Mouse (Mus musculus): ENCODE results near the gene Aoc3. TPM values are rescaled to one million over a fixed set of nuclear protein-coding genes. Genes with fewer than 3 reads are reported as not detected.

Aoc3 gene
- 1.2 TPM for total RNA-seq (2023)

GRCm38 (mm10) chr11:101330371-101330924, at the start of gene Aoc3:
Gene Aoc3, plus strand, starts transcription at chr11:101330605.

GRCm38 (mm10) chr11:101302004-101302798, 28.2 kb upstream of the Aoc3 start, which contains the start of gene Becn1:
Gene Becn1, minus strand, starts transcription at chr11:101302286.

DNA sequence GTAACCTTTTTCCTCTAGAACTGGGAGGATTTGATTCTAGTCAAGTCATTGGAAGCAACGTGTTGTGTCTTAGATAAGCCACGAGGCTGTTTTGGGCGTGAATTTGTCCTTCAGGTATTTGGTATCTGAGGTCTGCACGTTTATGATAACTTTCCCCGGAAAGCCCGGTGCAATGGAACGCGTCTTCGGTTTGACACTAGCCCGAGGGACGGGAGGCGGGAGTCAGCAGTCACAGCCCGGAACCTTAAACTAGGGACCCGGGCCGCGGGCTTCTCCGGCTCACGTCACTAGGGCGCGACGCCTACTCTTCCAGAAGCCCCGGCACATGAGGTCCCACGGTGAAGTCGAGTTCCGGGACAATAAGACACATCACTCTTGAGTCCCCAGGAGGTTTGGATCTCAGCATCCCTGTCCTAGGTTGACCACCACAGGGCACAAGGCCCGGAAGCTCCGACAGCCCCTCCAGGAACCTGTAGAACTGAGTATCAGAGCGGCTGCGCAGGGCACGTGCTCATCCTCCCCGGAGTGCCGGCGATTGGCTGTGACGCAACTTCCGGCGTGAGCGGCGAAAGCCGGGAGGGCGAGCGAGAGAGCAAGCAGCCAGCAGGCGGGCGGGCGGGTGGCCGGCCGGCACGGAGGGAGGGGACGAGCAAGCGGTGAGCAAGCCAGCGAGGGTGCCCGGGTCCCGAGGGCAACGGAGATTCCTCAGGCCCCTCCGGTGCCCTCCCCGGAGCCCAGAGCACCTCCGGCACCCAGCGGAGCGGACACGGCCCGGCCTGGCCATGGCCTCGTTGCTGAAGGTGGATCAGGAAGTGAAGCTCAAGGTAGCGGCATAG, 14.5 kb upstream of the Aoc3 start, which contains the start of gene Psme3:
TSS of gene Psme3 (plus strand) at position 549 of the 836 bp plus-strand sequence.

GRCm38 (mm10) chr11:101324763-101325162, 5.6 kb upstream of the Aoc3 start, which contains the start of gene Aoc2:
Gene Aoc2, plus strand, starts transcription at chr11:101325063.

DNA sequence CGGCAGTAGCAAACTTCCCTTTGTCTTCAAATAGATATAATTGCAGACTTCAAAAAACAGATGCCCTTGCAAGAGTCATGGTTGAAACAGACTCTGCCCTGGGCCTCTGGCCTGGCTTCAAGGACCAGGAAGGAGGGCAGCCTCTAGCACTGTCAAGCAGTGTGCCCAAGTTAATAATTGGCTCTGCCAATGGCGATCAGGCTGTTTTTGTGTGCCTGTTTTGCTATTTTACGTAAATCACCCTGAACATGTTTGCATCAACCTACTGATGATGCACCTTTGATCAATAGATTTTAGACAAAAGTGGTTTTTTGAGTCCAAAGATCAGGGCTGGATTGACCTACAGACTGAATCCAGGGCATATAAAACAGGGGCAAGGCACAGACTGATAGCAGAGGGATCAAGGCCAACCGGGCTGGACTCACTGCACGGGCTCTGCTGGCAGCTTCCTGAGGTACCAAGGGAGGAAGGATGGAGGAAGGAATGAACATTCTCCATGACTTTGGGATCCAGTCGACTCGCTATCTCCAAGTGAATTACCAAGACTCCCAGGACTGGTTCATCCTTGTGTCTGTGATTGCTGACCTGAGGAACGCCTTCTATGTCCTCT, 37.0 kb downstream of the Aoc3 start, which contains the start of gene G6pc:
TSS of gene G6pc (plus strand) at position 236 of the 610 bp plus-strand sequence.

Other genes with a start within 250 kb of the Aoc3 start
- gene Coasy, start 248.0 kb upstream of the Aoc3 start, total RNA-seq (2023): 12.5 TPM
- 43.0 TPM for gene Mlx, start 243.3 kb upstream of the Aoc3 start, total RNA-seq (2023)
- gene Psmc3ip, start 235.2 kb upstream of the Aoc3 start, total RNA-seq (2023): 3.8 TPM
- gene Retreg3, start 210.7 kb upstream of the Aoc3 start, total RNA-seq (2023): 78.7 TPM
- gene Tubg1, start 210.7 kb upstream of the Aoc3 start, total RNA-seq (2023): 14.5 TPM
- 2.5 TPM for gene Tubg2, start 174.7 kb upstream of the Aoc3 start, total RNA-seq (2023)
- gene Cntnap1, start 160.1 kb upstream of the Aoc3 start, total RNA-seq (2023): not detected
- 0.28 TPM for gene Plekhh3, start 159.3 kb upstream of the Aoc3 start, total RNA-seq (2023)
- gene Ccr10, start 155.2 kb upstream of the Aoc3 start, total RNA-seq (2023): not detected
- 89.3 TPM for gene Ezh1, start 104.1 kb upstream of the Aoc3 start, total RNA-seq (2023)
- gene Ramp2, start 84.6 kb upstream of the Aoc3 start, total RNA-seq (2023): 0.40 TPM
- gene Vps25, start 76.9 kb upstream of the Aoc3 start, total RNA-seq (2023): 71.7 TPM
- gene Wnk4, start 70.0 kb upstream of the Aoc3 start, total RNA-seq (2023): 2.8 TPM
- not detected for gene Cntd1, start 51.6 kb upstream of the Aoc3 start, total RNA-seq (2023)
- 35.6 TPM for gene Coa3, start 51.5 kb upstream of the Aoc3 start, total RNA-seq (2023)
- gene Becn1, start 28.3 kb upstream of the Aoc3 start, total RNA-seq (2023): 196 TPM
- 118 TPM for gene Psme3, start 14.4 kb upstream of the Aoc3 start, total RNA-seq (2023)
- gene Aoc2, start 5.5 kb upstream of the Aoc3 start, total RNA-seq (2023): 24.1 TPM
- gene G6pc, start 37.0 kb downstream of the Aoc3 start, total RNA-seq (2023): not detected
- 23.4 TPM for gene Aarsd1, start 87.0 kb downstream of the Aoc3 start, total RNA-seq (2023)
- 2.0 TPM for gene Gm27029, start 94.2 kb downstream of the Aoc3 start, total RNA-seq (2023)
- gene Rundc1, start 94.5 kb downstream of the Aoc3 start, total RNA-seq (2023): 23.9 TPM
- 7.1 TPM for gene Ptges3l, start 94.7 kb downstream of the Aoc3 start, total RNA-seq (2023)
- 134 TPM for gene Rpl27, start 111.7 kb downstream of the Aoc3 start, total RNA-seq (2023)
- gene Ifi35, start 117.8 kb downstream of the Aoc3 start, total RNA-seq (2023): 60.5 TPM
- not detected for gene Rnd2, start 134.4 kb downstream of the Aoc3 start, total RNA-seq (2023)
- 15.0 TPM for gene Vat1, start 135.6 kb downstream of the Aoc3 start, total RNA-seq (2023)
- gene Brca1, start 221.3 kb downstream of the Aoc3 start, total RNA-seq (2023): 2.5 TPM
- gene Nbr1, start 221.5 kb downstream of the Aoc3 start, total RNA-seq (2023): 132 TPM